18 mouse cellular contexts compared by ENCODE assay signal in the genomic region with DNA sequence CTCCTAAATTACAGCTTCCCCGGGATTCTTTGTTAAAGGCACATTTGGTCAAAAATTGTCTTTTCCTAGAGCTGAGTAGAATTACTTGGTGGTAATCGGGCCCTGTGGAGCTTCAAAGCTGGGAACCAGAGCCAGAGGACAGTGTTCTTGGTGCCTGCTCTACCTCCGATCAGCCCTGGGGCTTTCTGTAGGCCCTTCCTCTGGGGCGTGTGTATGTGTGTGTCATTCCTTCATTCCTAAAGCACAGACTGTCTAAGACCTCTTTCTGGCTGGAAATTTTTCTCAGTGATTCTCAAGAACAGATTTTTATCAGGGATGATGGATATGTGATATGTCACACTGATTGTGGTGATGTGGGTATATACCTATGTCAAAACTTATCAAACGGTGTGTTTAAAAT. TPM values are rescaled to one million over a fixed set of nuclear protein-coding genes. Genes with fewer than 3 reads are reported as not detected.
A peak's percentile ranks its signal among the peaks of the same experiment; 100 is the strongest.
DNase-seq lines count a peak whose midpoint lies in the region; ATAC-seq lines count a peak whose summit lies in the region.
"Had no signal": no experiment of that assay in that cellular context is flagged by ENCODE, and none has a peak within 500 bp of the region (broad histone marks: within the 10 kb centered on the region; RNA-seq: fewer than 3 reads in every experiment).

No protein-coding gene starts in this region.

- H3K4me2 ChIP-seq in hindbrain, embryonic 11.5 days (replicated peaks; ENCODE audit: low read depth, low read length), result no peak overlapping the region
- no peak overlapping the region for H3K4me2 ChIP-seq in midbrain, embryonic 14.5 days (ENCODE audit: low read length)
- no peak overlapping the region for H3K4me2 ChIP-seq in intestine, embryonic 15.5 days (replicated peaks)
- no peak overlapping the region for H3K4me2 ChIP-seq in stomach, embryonic 15.5 days
- H3K4me2 ChIP-seq: hindbrain, embryonic 13.5 days had no signal

- DNase-seq in hindbrain, embryonic 10.5 days (ENCODE audit: low spot score), result no peak
- no peak for DNase-seq in hindbrain, embryonic 11.5 days (ENCODE audit: low spot score)
- DNase-seq in midbrain, embryonic 10.5 days (ENCODE audit: low spot score), result no peak
- DNase-seq in midbrain, embryonic 14.5 days, result no peak
- DNase-seq in layer of hippocampus, postnatal 25 days (ENCODE audit: extremely low spot score in 1 of 2, low spot score in 1 of 2), result no peak
- DNase-seq in layer of hippocampus, postnatal 10 days (ENCODE audit: low spot score in 2 of 2), result no peak
- DNase-seq: cerebellum, adult 11-12 months; gastrocnemius, postnatal 10 days; kidney, postnatal 10 days; thymus, postnatal 25 days had no signal

- peak overlapping the region; percentile 74 for H3K27ac ChIP-seq in hindbrain, embryonic 10.5 days
- H3K27ac ChIP-seq in hindbrain, embryonic 11.5 days (ENCODE audit: low read depth, low read length), result no peak overlapping the region
- peak overlapping the region; percentile 28 for H3K27ac ChIP-seq in midbrain, embryonic 10.5 days (replicated peaks)
- no peak overlapping the region for H3K27ac ChIP-seq in midbrain, embryonic 14.5 days (replicated peaks; ENCODE audit: low read depth, low read length)
- peak overlapping the region; percentile 56 for H3K27ac ChIP-seq in intestine, embryonic 15.5 days
- peak overlapping the region; percentile 71 for H3K27ac ChIP-seq in stomach, embryonic 15.5 days
- H3K27ac ChIP-seq: hindbrain, embryonic 13.5 days; liver, embryonic 14.5 days; macrophage had no signal

- H3K36me3 ChIP-seq in hindbrain, embryonic 10.5 days, result no peaks in the 10 kb centered on the region
- no peaks in the 10 kb centered on the region for H3K36me3 ChIP-seq in hindbrain, embryonic 11.5 days (ENCODE audit: control insufficient read depth, insufficient read depth, low read length)
- H3K36me3 ChIP-seq in midbrain, embryonic 10.5 days, result no peaks in the 10 kb centered on the region
- no peaks in the 10 kb centered on the region for H3K36me3 ChIP-seq in midbrain, embryonic 14.5 days (ENCODE audit: control insufficient read depth, insufficient read depth, low read length)
- no peaks in the 10 kb centered on the region for H3K36me3 ChIP-seq in intestine, embryonic 15.5 days
- H3K36me3 ChIP-seq in stomach, embryonic 15.5 days, result no peaks in the 10 kb centered on the region
- H3K36me3 ChIP-seq: hindbrain, embryonic 13.5 days had no signal

- ATAC-seq in hindbrain, embryonic 11.5 days (ENCODE audit: low FRiP score), result no peak
- no peak for ATAC-seq in midbrain, embryonic 14.5 days (ENCODE audit: low FRiP score, low TSS enrichment)
- ATAC-seq in intestine, embryonic 15.5 days, result no peak
- ATAC-seq in stomach, embryonic 15.5 days (ENCODE audit: insufficient read depth, low FRiP score, low read depth), result no peak

- H3K27me3 ChIP-seq in hindbrain, embryonic 10.5 days (ENCODE audit: insufficient read depth, poor library complexity, severe bottlenecking), result no peaks in the 10 kb centered on the region
- H3K27me3 ChIP-seq in hindbrain, embryonic 11.5 days (ENCODE audit: control insufficient read depth, insufficient read depth, low read length), result no peaks in the 10 kb centered on the region
- H3K27me3 ChIP-seq in midbrain, embryonic 10.5 days (ENCODE audit: low read depth, poor library complexity, severe bottlenecking), result no peaks in the 10 kb centered on the region
- no peaks in the 10 kb centered on the region for H3K27me3 ChIP-seq in midbrain, embryonic 14.5 days (ENCODE audit: control insufficient read depth, insufficient read depth, low read length)
- H3K27me3 ChIP-seq in intestine, embryonic 15.5 days (replicated peaks), result no peaks in the 10 kb centered on the region
- no peaks in the 10 kb centered on the region for H3K27me3 ChIP-seq in stomach, embryonic 15.5 days (replicated peaks)
- H3K27me3 ChIP-seq: hindbrain, embryonic 13.5 days had no signal

- H3K4me3 ChIP-seq in hindbrain, embryonic 10.5 days, result no peak overlapping the region
- H3K4me3 ChIP-seq in hindbrain, embryonic 11.5 days (ENCODE audit: low read depth, low read length), result no peak overlapping the region
- no peak overlapping the region for H3K4me3 ChIP-seq in midbrain, embryonic 10.5 days
- no peak overlapping the region for H3K4me3 ChIP-seq in midbrain, embryonic 14.5 days (replicated peaks; ENCODE audit: low read depth, low read length)
- H3K4me3 ChIP-seq in intestine, embryonic 15.5 days (replicated peaks), result no peak overlapping the region
- H3K4me3 ChIP-seq in stomach, embryonic 15.5 days (replicated peaks), result no peak overlapping the region
- H3K4me3 ChIP-seq: hindbrain, embryonic 13.5 days had no signal

- no peaks in the 10 kb centered on the region for H3K9me3 ChIP-seq in hindbrain, embryonic 10.5 days
- H3K9me3 ChIP-seq in hindbrain, embryonic 11.5 days (ENCODE audit: control insufficient read depth, low read length), result no peaks in the 10 kb centered on the region
- H3K9me3 ChIP-seq in midbrain, embryonic 10.5 days (replicated peaks), result no peaks in the 10 kb centered on the region
- no peaks in the 10 kb centered on the region for H3K9me3 ChIP-seq in midbrain, embryonic 14.5 days (ENCODE audit: control insufficient read depth, low read length)
- H3K9me3 ChIP-seq in intestine, embryonic 15.5 days, result no peaks in the 10 kb centered on the region
- no peaks in the 10 kb centered on the region for H3K9me3 ChIP-seq in stomach, embryonic 15.5 days
- H3K9me3 ChIP-seq: hindbrain, embryonic 13.5 days had no signal

- peaks cover 35% of the 10 kb centered on the region for H3K4me1 ChIP-seq in hindbrain, embryonic 10.5 days (replicated peaks)
- H3K4me1 ChIP-seq in hindbrain, embryonic 11.5 days (replicated peaks; ENCODE audit: control insufficient read depth, insufficient read depth, low read length), result no peaks in the 10 kb centered on the region
- peaks cover 27% of the 10 kb centered on the region for H3K4me1 ChIP-seq in midbrain, embryonic 10.5 days
- H3K4me1 ChIP-seq in midbrain, embryonic 14.5 days (ENCODE audit: control insufficient read depth, insufficient read depth, low read length), result peaks cover 3% of the 10 kb centered on the region; the same call in 1 of the 2 replicates
- peaks cover 21% of the 10 kb centered on the region; the same call in 1 of the 2 replicates for H3K4me1 ChIP-seq in intestine, embryonic 15.5 days (replicated peaks)
- peaks cover 4% of the 10 kb centered on the region for H3K4me1 ChIP-seq in stomach, embryonic 15.5 days

- no peak overlapping the region for H3K9ac ChIP-seq in hindbrain, embryonic 11.5 days (ENCODE audit: low read depth, low read length)
- H3K9ac ChIP-seq in midbrain, embryonic 14.5 days (replicated peaks; ENCODE audit: low read length), result no peak overlapping the region
- no peak overlapping the region for H3K9ac ChIP-seq in intestine, embryonic 15.5 days
- no peak overlapping the region for H3K9ac ChIP-seq in stomach, embryonic 15.5 days
- H3K9ac ChIP-seq: hindbrain, embryonic 13.5 days; liver, embryonic 14.5 days had no signal

- WGBS in hindbrain, embryonic 10.5 days, result 75% methylated on average over 5 of the region's 5 CpGs
- 72% methylated on average over 5 of the region's 5 CpGs for WGBS in hindbrain, embryonic 11.5 days
- WGBS in midbrain, embryonic 10.5 days, result 82% methylated on average over 5 of the region's 5 CpGs
- WGBS in midbrain, embryonic 14.5 days, result 87% methylated on average over 5 of the region's 5 CpGs
- WGBS in intestine, embryonic 15.5 days, result 53% methylated on average over 5 of the region's 5 CpGs
- WGBS in stomach, embryonic 15.5 days, result 46% methylated on average over 5 of the region's 5 CpGs

RNA-seq across cellular contexts. Expression of gene Cpa2, which starts 2.6 kb away (rescaled TPM):
- polyA plus RNA-seq in hindbrain, embryonic 10.5 days (2016; fragmentation: Nextera tagmentation; extraction: Ambion mirVana), result 19.6 and 20.0 TPM in 2 replicates
- polyA plus RNA-seq in hindbrain, embryonic 11.5 days (2014; fragmentation: Nextera tagmentation; extraction: Ambion mirVana), result 6.8 and 9.4 TPM in 2 replicates
- 22.0 and 22.8 TPM in 2 replicates for polyA plus RNA-seq in midbrain, embryonic 10.5 days (2016; fragmentation: Nextera tagmentation; extraction: Ambion mirVana)
- 8.5 and 8.7 TPM in 2 replicates for polyA plus RNA-seq in midbrain, embryonic 14.5 days (2014; fragmentation: Nextera tagmentation; extraction: Ambion mirVana)
- 327 and 654 TPM in 2 replicates for polyA plus RNA-seq in intestine, embryonic 15.5 days (2015; fragmentation: Nextera tagmentation; extraction: Ambion mirVana)
- polyA plus RNA-seq in stomach, embryonic 15.5 days (2015; fragmentation: Nextera tagmentation; extraction: Ambion mirVana), result 765 and 1,219 TPM in 2 replicates
- 1 to 10 TPM; 1.2 to 1.4 TPM for total RNA-seq in layer of hippocampus, postnatal 25 days (2021)
- 1 to 10 TPM; 2.6 to 3.2 TPM for total RNA-seq in layer of hippocampus, postnatal 10 days (2021)
- total RNA-seq: common myeloid progenitor, adult 5-6 weeks had no signal

RNA-seq across cellular contexts. Expression of gene Ssmem1, which starts 29.2 kb away (rescaled TPM):
- 0.34 and 0.35 TPM in 2 replicates for polyA plus RNA-seq in hindbrain, embryonic 10.5 days (2016; fragmentation: Nextera tagmentation; extraction: Ambion mirVana)
- polyA plus RNA-seq in hindbrain, embryonic 11.5 days (2014; fragmentation: Nextera tagmentation; extraction: Ambion mirVana), result 0.36 and 0.37 TPM in 2 replicates
- polyA plus RNA-seq in midbrain, embryonic 10.5 days (2016; fragmentation: Nextera tagmentation; extraction: Ambion mirVana), result 0.22 and 0.36 TPM in 2 replicates
- polyA plus RNA-seq in midbrain, embryonic 14.5 days (2014; fragmentation: Nextera tagmentation; extraction: Ambion mirVana), result 0.38 TPM in 1 of 2 replicates, not detected in the other
- not detected in 2 replicates for polyA plus RNA-seq in intestine, embryonic 15.5 days (2015; fragmentation: Nextera tagmentation; extraction: Ambion mirVana)
- polyA plus RNA-seq in stomach, embryonic 15.5 days (2015; fragmentation: Nextera tagmentation; extraction: Ambion mirVana), result 0.09 TPM in 1 of 2 replicates, not detected in the other
- 1 to 10 TPM in 1 of 2 experiments, under 1 TPM in 1; 0.37 to 1.2 TPM for total RNA-seq in layer of hippocampus, postnatal 25 days (2021)
- total RNA-seq in layer of hippocampus, postnatal 10 days (2021), result 1 to 10 TPM in 1 of 2 experiments, under 1 TPM in 1; 0.83 to 1.1 TPM
- total RNA-seq: common myeloid progenitor, adult 5-6 weeks had no signal
- polyA plus RNA-seq: heart, embryonic 14.5 days; macrophage had no signal

RNA-seq across cellular contexts. Expression of gene Tmem209, which starts 29.2 kb away (rescaled TPM):
- polyA plus RNA-seq in hindbrain, embryonic 10.5 days (2016; fragmentation: Nextera tagmentation; extraction: Ambion mirVana), result 38.3 and 40.3 TPM in 2 replicates
- 47.9 and 51.6 TPM in 2 replicates for polyA plus RNA-seq in hindbrain, embryonic 11.5 days (2014; fragmentation: Nextera tagmentation; extraction: Ambion mirVana)
- polyA plus RNA-seq in midbrain, embryonic 10.5 days (2016; fragmentation: Nextera tagmentation; extraction: Ambion mirVana), result 47.8 and 52.7 TPM in 2 replicates
- 24.8 and 38.2 TPM in 2 replicates for polyA plus RNA-seq in midbrain, embryonic 14.5 days (2014; fragmentation: Nextera tagmentation; extraction: Ambion mirVana)
- 31.5 and 33.6 TPM in 2 replicates for polyA plus RNA-seq in intestine, embryonic 15.5 days (2015; fragmentation: Nextera tagmentation; extraction: Ambion mirVana)
- polyA plus RNA-seq in stomach, embryonic 15.5 days (2015; fragmentation: Nextera tagmentation; extraction: Ambion mirVana), result 28.5 and 33.7 TPM in 2 replicates
- total RNA-seq in layer of hippocampus, postnatal 25 days (2021), result 10 to 100 TPM; 15.8 to 20.7 TPM
- total RNA-seq in layer of hippocampus, postnatal 10 days (2021), result 10 to 100 TPM; 16.2 to 19.4 TPM

RNA-seq across cellular contexts. Expression of gene Cpa4, which starts 29.4 kb away (rescaled TPM):
- polyA plus RNA-seq in hindbrain, embryonic 10.5 days (2016; fragmentation: Nextera tagmentation; extraction: Ambion mirVana), result 1.4 and 2.5 TPM in 2 replicates
- polyA plus RNA-seq in hindbrain, embryonic 11.5 days (2014; fragmentation: Nextera tagmentation; extraction: Ambion mirVana), result 3.5 and 3.9 TPM in 2 replicates
- 1.3 and 2.3 TPM in 2 replicates for polyA plus RNA-seq in midbrain, embryonic 10.5 days (2016; fragmentation: Nextera tagmentation; extraction: Ambion mirVana)
- polyA plus RNA-seq in midbrain, embryonic 14.5 days (2014; fragmentation: Nextera tagmentation; extraction: Ambion mirVana), result 0.98 and 1.2 TPM in 2 replicates
- polyA plus RNA-seq in intestine, embryonic 15.5 days (2015; fragmentation: Nextera tagmentation; extraction: Ambion mirVana), result 0.59 and 0.77 TPM in 2 replicates
- 0.83 TPM in 2 replicates for polyA plus RNA-seq in stomach, embryonic 15.5 days (2015; fragmentation: Nextera tagmentation; extraction: Ambion mirVana)
- total RNA-seq in layer of hippocampus, postnatal 25 days (2021), result not detected
- not detected for total RNA-seq in layer of hippocampus, postnatal 10 days (2021)
- total RNA-seq: common myeloid progenitor, adult 5-6 weeks; ES-E14 had no signal
- polyA plus RNA-seq: macrophage had no signal

Comparison
In these comparisons a context has a peak if more than half of its experiments do, and no peak if none do; other contexts are left out.
1. H3K27ac ChIP-seq: peak in hindbrain, embryonic 10.5 days (single experiment), midbrain, embryonic 10.5 days (single experiment), intestine, embryonic 15.5 days (single experiment) and stomach, embryonic 15.5 days (single experiment); none in hindbrain, embryonic 11.5 days (single experiment) and midbrain, embryonic 14.5 days (single experiment).
2. RNA of gene Cpa2, which starts 2.6 kb away (polyA plus RNA-seq): 765 to 1,219 TPM in stomach, embryonic 15.5 days and 327 to 654 TPM in intestine, embryonic 15.5 days; 22.0 to 22.8 TPM in midbrain, embryonic 10.5 days, 19.6 to 20.0 TPM in hindbrain, embryonic 10.5 days, 6.8 to 9.4 TPM in hindbrain, embryonic 11.5 days and 8.5 to 8.7 TPM in midbrain, embryonic 14.5 days; every median in the first group is over 10 times any median in the second.